Mouse (Mus musculus) embryonic stem cell, embryonic (primary cell): ENCODE measurements around the gene Nfic.

Experiments used
- CTCF ChIA-PET, 4 experiments: fragments of 300-600 bp in 2 of 4; fragments of 350-600 bp in 2 of 4; sonication (Branson Sonifier 250); formaldehyde crosslinking; loops; one replicate each; lab custom pipeline; 2022; ENCODE audit warnings: inconsistent platforms in 2 of 4; lab: Charles Lee
- POLR2A ChIA-PET, 4 experiments: fragments of 300-600 bp in 2 of 4; fragments of 350-600 bp in 2 of 4; sonication (Branson Sonifier 250); formaldehyde crosslinking; loops; one replicate each; lab custom pipeline; 2022; ENCODE audit warnings: antibody characterized with exemption in 4 of 4, inconsistent platforms in 1 of 4; lab: Charles Lee

The Nfic gene

DNA sequence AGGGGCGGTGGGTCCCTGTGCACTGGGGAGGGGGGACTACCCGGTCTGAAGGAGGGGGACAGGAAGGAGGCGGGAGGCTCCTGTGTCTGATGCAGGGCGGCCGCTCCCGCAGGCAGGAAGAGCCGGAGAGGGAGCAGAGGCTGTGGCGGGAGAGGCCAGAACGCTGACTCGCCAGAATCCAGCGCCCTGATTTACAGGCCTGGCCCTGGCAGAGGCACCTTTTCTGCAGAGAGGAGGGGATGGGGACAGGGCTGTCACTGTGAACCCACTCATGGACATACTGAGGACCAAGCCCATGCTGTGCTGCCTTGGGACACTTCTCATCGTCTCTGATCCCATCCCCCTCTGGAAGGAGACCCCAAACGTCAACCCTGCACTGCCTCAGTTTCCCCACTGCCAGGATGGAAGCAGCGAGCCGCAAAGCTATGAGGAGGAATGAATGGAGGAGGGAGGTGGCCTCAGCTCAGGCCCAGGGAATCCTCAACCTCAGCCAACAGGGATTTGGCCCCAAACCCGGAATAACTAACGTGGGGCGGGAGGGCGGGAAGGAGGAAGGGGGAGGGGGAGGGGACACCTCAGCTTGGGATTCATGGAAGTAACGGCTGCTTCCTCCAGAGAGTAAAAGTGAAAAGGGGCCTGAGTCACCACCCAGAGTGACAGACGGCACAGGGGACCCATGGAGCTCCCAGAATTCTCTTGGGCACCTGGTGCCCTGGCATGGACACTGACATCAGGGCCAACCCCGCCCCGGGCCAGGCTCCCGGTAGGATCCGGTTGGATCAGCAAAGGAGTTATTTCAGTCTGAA, 31.0 kb downstream of the Nfic start:
- CTCF ChIA-PET = interaction anchor here in 3 of 4 experiments (0.8 to 3.6 kb wide), 8 partner anchors 10 to 136 kb away, joined by 3 to 17 read pairs (median 6); partner anchors contain the start of gene Cactin (in 1 of the 3)
- POLR2A ChIA-PET = interaction anchor here in 3 of 4 experiments (0.6 to 2.8 kb wide), 23 partner anchors 11 to 180 kb away, joined by 3 to 11 read pairs (median 3); partner anchors contain the start of genes 4930404N11Rik (in 1 of the 3), Dohh (in 1 of the 3), Gm48551 (in 1 of the 3) and Ncln (in 1 of the 3)

DNA sequence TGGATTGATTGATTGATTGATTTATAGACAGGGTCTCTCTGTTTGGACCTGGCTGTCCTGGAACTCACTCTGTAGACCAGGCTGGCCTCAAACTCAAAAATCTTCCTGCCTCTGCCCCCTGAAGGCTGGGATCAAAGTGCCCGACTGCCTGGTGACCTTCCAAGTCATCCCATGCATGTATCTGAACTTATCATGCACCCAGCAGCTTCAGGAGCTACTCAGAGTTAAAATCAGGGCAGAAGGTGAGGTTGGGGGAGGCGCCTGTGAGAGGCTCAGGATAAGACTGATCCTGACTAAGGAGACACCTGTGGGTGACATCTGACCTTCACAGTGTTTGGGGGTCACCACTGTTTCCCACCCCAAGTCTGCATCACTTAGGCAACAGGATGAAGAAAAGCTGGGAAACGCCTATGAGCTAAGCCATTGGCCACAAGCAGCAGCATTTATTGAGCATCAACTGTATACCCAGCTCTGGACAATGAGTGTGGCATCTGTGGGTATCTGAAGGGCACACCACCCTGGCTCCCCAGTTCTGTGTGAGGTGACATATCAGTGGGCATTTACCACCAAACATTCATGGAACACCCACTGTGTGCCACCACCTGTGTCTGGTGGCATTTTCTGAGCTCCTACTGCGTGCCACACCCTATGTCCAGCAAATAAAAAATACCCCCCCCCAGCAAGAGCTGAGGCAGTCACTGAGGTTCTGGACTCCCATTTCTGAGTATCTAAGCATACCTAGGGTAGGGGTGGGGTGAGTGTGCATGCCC, 31.8 kb downstream of the Nfic start:
- CTCF ChIA-PET = interaction anchor here (0.6 to 3.6 kb wide), 8 partner anchors 10 to 135 kb away, joined by 3 to 17 read pairs (median 4); no protein-coding TSS in a partner anchor
- POLR2A ChIA-PET = interaction anchor here in 3 of 4 experiments (0.6 to 2.8 kb wide), 15 partner anchors 9 to 495 kb away, joined by 3 to 11 read pairs (median 3); partner anchors contain the start of genes 4930404N11Rik (in 1 of the 3), Dohh (in 1 of the 3), Gm48551 (in 1 of the 3) and Pip5k1c (in 1 of the 3)

DNA sequence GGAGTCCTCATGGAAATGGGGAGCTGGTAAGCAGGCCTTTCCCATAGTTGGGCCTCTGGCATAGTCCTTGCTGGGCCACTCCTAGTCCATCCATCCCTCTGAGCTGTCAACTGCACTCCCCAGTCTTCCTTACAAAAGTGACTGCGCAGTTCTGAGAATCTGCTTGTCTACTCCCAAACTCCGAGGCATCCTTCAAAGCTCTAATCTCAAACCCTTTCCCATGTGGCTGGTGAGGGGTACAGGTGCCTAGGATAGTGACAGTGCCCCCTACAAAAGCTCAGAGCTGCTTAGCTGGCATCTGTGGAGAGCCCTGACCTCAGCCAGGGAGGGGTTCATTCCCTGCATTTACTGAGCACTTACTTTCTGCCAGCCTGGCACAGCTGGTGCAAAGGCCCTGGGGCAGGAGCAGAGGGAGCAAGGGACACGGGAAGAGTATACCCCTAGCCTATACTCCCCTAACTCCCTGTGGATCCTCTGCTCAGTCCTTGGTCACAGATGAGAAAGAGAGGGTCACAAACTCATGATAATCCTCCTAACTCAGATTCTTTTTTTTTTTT, 32.7 kb downstream of the Nfic start:
- POLR2A ChIA-PET = interaction anchor here in 2 of 4 experiments (1.4 to 2.8 kb wide), 7 partner anchors 10 to 43 kb away, joined by 4 to 11 read pairs (median 8); no protein-coding TSS in a partner anchor
- CTCF ChIA-PET = interaction anchor here (0.6 to 3.6 kb wide), 7 partner anchors 11 to 133 kb away, joined by 3 to 17 read pairs (median 3); no protein-coding TSS in a partner anchor

DNA sequence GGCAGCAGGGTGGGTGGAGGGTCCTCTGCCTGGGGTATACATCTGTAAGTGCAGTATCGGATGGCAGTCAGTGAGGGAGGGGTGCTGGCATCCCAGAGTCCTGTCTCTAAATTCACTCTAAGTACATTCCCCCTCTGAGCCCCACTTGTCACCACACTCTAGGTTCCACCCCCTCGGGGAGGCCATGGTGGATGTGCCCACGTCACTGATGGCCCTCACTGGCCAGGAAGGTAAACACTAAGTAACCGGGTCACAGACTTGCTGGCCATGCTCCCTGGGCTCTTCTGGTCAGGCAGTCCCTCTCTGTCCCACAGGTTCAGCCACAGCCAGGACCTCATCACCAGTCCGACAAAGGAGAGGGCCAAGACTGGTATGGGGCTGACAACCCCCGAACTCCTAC, 33.2 kb downstream of the Nfic start:
- ChIA-PET POLR2A (interaction anchor here in 3 of 4 experiments (0.6 to 2.8 kb wide), 7 partner anchors 9 to 941 kb away, joined by 4 to 11 read pairs (median 6); no protein-coding TSS in a partner anchor), CTCF (interaction anchor here in 3 of 4 experiments (0.7 to 3.6 kb wide), 4 partner anchors 12 to 21 kb away, joined by 3 to 17 read pairs (median 9); no protein-coding TSS in a partner anchor)

DNA sequence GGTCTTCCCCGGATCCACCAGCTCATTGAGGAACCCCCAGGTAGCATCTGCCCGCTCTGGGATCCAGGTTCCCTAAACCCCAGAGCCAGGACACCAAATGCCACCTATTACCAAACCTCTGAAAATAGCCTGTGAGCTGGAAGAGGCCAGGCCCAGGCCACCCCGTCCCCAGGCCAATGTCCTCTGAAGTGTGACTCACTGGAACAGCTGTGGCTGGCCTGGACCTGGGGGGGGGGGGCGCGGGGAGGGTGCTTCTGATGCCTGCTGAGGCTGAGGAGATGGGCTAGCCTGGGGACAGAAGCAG, 33.7 kb downstream of the Nfic start:
- POLR2A ChIA-PET = interaction anchor here in 3 of 4 experiments (0.6 to 7.1 kb wide), 8 partner anchors 6 to 940 kb away, joined by 3 to 43 read pairs (median 4); no protein-coding TSS in a partner anchor

DNA sequence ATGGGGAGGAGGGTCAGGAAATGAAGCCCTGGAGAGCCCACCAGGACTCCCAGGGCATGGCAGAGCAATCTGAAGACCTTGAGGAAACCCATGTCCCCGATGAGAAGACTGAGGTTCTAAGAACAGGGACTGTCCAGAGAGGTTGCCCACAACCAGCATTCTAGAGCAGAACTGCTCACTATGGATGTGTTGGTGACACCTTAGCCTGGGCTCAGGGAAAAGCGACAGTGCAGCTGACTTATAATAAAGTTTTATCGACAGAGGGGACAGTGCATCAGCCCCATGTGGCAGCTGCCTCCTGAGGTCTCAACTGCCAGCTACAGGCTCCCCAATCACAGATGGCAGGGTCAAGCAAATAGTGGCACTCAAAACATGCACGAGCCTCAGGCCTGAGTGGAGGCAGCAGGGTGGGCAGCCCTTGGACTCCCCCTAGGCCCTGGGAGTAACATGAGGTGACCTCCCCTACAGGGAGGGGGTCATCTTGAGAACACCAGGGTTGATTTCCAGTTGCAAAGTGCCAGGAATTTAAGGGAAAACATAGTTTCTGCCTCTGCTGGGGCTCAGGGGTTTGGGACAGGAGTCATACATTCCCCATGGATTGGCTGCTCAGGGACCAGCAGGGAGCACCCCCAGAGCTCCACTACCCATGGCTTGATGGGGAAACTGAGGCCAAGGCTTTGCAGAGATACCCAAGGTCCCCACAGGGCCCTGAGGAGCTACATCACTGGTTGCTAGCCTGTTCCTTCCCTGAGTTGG, 34.2 kb downstream of the Nfic start:
- ChIA-PET CTCF (interaction anchor here in 1 of 4 experiments (1.1 kb wide), 1 partner anchor 16 kb away, joined by 3 read pairs; no protein-coding TSS in a partner anchor), POLR2A (interaction anchor here in 3 of 4 experiments (0.6 to 7.1 kb wide), 10 partner anchors 7 to 940 kb away, joined by 3 to 75 read pairs (median 4); no protein-coding TSS in a partner anchor)

More for the DNA sequence above, 33.7 kb downstream of the Nfic start:
- CTCF ChIA-PET = interaction anchor here in 2 of 4 experiments (1.2 to 1.8 kb wide), 2 partner anchors 12 to 17 kb away, joined by 3 to 6 read pairs; no protein-coding TSS in a partner anchor

DNA sequence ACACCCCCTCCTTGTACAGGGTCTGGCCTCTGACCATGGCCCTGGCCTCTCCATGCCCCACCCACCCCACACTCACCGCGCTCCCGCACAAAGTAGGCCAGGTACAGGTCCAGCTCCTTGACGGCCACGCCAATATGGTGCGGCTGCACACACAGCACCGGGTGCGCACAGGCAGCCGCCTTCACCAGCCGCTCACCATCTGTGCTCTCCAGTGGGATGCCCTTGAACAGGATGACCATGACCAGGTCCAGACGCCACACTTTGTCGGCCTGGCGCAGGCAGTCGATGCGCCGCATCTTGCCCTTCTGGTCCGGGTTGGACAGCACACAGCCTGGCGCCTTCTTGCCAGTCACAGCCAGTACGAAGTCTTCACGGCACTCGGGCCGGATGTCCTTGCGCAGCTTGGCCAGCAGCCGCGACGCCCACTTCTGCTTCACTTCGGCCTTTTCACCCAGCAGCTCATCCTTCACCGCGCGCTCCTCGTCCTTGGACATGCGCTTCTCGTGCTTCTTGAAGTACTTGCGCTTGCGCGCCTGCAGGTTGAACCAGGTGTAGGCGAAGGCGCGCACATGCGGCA, 35.2 kb downstream of the Nfic start:
- POLR2A ChIA-PET = interaction anchor here in 3 of 4 experiments (0.5 to 7.1 kb wide), 11 partner anchors 8 to 155 kb away, joined by 3 to 75 read pairs (median 7); partner anchors contain the start of genes Dohh (in 1 of the 3), Gm48551 (in 1 of the 3) and Pip5k1c (in 1 of the 3)
- CTCF ChIA-PET = interaction anchor here in 2 of 4 experiments (0.5 to 1.4 kb wide), 5 partner anchors 12 to 199 kb away, joined by 3 to 4 read pairs (median 3); no protein-coding TSS in a partner anchor

DNA sequence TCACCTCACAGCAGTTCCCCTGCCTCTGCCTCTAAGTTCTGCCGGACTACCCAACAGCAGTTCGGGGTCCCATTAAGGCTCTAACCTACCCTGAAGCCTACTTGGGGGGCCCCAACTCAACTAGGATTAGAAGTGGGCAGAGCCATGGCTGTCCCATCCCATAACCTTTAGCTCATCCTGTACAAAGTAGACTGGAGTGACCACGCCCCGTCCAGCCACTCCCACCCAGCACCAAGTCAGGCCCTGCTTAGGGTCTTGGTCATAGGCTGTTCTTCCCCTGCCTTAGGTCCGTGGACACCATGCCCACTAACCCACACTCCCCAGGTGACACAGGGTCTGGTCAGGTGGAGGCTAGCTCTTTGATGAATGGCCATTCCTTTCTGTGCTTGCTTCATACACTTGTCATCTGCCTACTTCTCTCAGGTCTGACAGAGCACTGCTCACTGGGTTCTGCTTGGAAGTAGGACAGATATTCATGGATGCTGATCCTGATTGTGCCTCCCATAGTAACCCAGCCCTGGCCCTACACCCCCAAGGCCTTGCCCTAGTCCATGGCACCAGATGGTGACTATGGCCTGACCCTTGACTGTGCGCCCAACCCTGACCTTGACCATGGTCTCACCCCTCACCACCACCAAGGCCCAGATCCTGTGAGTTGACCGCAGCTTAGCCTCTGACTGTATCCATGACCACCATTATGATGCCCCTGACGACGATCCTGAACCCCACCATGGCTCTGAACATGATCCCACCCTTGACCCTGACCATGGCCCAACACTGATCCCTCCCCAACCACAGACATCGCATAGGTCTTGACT, 36.1 kb downstream of the Nfic start:
- ChIA-PET POLR2A (interaction anchor here in 3 of 4 experiments (0.5 to 10.0 kb wide), 22 partner anchors 8 to 464 kb away, joined by 3 to 104 read pairs (median 4); partner anchors contain the start of genes Cactin (in 1 of the 3), Celf5 (in 1 of the 3), Dohh (in 1 of the 3) and Fzr1 (in 1 of the 3)), CTCF (interaction anchor here in 3 of 4 experiments (0.6 to 7.4 kb wide), 13 partner anchors 10 to 512 kb away, joined by 3 to 98 read pairs (median 4); no protein-coding TSS in a partner anchor)

DNA sequence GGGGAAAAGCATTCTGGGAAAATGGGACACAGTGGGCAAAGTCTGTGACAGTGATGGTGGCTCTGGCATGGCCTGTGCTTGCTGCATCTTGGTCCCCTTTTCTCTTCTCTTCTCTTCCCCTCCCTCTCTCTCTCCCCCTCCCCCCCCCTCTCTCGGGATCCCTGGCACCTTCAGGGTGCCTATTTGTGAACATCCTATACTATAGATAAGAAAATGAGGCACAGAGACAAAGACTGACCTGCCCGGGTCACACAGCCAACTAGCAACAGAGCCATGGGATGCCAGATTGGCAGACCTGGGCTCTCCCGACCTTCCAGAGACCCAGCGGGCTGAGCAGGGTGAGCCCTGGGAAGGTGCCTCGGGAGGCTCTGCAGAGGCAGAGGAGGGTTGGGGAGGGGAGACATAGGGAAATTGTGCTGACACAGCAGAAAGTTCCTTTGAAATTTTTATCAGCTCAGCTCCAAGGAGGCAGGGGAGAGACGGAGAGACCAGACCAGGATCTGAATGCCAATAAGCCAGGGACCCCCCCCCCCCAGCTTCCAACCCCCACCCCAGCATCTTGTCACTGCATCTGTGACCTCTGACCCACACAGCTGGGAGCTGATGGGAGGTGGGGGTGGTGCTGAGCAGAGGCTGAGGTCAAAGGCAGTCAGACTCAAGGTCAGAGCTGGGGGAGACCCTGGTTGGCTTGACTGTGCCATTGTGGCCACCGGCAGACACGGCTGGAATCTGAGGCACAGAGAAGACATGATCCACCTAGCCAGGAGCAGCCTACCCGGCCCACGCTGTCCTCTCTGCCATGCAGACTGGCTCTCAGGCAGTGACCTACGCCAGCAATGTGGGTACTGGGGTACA, 37.0 kb downstream of the Nfic start:
- ChIA-PET POLR2A (interaction anchor here in 3 of 4 experiments (0.6 to 10.0 kb wide), 25 partner anchors 9 to 848 kb away, joined by 3 to 104 read pairs (median 5); partner anchors contain the start of genes Celf5 (in 1 of the 3), Dohh (in 1 of the 3), Fzr1 (in 1 of the 3) and Gm48551 (in 1 of the 3)), CTCF (interaction anchor here in 3 of 4 experiments (0.5 to 7.4 kb wide), 15 partner anchors 11 to 511 kb away, joined by 3 to 98 read pairs (median 4); no protein-coding TSS in a partner anchor)

DNA sequence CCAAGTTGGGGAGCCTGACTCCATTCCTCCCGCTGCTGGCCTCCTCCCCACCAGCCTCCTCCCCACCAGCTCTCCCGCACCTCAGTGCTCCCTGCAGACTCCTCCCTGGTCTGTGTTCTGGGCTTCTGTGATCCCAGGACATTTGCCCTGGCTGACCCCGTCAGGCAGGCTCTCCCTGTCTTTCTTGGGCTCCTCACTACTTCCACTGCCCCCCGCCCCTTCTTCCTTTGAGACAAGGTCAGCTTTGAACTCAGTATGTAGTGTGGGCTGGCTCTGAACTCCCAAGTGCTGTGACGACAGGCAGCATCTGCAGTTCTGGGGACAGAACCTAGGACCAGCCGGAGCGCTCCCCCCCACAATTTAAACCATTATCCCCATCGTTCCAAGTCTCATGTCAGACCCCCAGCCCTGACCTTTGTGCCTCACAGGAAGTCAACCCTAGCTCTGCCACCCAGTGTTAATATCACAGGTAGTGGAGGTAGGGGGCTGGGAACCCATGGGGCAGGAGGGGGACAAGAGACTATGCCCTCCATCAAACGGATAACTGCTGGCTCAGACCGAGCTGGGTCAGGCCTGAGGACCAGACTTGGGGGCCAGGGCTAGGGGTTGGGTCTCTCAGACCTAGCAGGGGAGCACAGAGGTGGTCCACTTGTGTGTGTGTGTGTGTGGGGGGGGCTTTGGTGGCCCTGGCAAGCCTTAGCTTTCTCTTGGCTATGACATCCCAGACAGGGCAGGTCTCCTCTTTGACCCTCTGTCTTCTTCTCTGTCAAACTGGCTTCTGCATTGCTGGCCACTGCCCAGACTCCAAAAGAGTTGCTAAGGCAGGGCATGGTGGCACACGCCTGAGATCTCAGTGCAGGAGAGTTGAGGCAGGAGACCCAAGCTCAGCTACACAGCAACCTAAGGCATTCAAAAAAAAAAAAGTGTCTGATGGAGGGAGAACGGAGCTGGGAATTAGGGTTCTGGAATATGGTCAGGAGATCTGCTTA, 37.9 kb downstream of the Nfic start:
- CTCF ChIA-PET = interaction anchor here (0.5 to 7.4 kb wide), 28 partner anchors 9 to 1018 kb away, joined by 3 to 98 read pairs (median 4); partner anchors contain the start of genes Pip5k1c (in 2 of the 4), Fzr1 (in 1 of the 4), Hmg20b (in 1 of the 4) and Mbd3 (in 1 of the 4)
- POLR2A ChIA-PET = interaction anchor here (0.6 to 10.0 kb wide), 33 partner anchors 9 to 1212 kb away, joined by 3 to 104 read pairs (median 5); partner anchors contain the start of genes Apba3 (in 1 of the 4), Fzr1 (in 1 of the 4), Gna15 (in 1 of the 4) and Map2k2 (in 1 of the 4)

DNA sequence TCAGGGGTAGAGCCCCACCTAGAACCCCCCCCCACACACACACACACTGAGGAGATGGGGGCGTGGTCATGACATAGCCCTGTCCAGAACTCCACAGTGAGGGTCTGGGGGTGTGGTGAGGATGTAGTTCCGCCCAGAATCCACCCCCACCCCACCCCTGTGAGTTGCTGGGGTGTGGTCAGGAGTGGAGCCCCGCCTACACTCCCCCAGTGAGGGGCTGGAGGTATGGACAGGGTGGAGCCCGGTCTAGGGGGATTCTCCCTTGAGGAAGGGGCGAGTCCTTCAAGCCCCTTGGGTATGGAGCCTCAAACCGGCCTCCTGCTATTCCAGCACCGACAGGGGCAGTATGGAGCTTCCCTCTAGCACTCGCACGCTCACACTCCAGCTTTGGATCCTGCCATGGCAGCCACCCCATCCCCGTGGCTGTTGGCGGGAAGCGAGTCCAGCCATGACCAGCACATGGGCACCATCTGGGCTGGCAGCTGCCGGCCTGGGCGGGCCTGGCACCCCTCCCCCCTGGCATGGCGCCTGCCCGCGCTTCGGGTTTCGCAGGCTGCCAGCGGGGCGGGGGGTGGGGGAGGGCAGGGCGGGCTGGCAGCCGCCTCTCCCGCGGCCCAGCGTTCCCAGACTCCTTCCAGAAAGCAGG, 38.7 kb downstream of the Nfic start:
- POLR2A ChIA-PET = interaction anchor here (0.6 to 10.0 kb wide), 37 partner anchors 9 to 1213 kb away, joined by 3 to 104 read pairs (median 4); partner anchors contain the start of genes Apba3 (in 1 of the 4), Celf5 (in 1 of the 4), Dohh (in 1 of the 4) and Eef2 (in 1 of the 4)
- CTCF ChIA-PET = interaction anchor here (0.6 to 7.4 kb wide), 35 partner anchors 9 to 1190 kb away, joined by 3 to 98 read pairs (median 4); partner anchors contain the start of genes Hmg20b (in 2 of the 4), Pip5k1c (in 2 of the 4), Atcay (in 1 of the 4) and Celf5 (in 1 of the 4)
